Mouse (Mus musculus): Measurements from ENCODE around the gene Itsn1. TPM values are rescaled to one million over a fixed set of nuclear protein-coding genes. Genes with fewer than 3 reads are reported as not detected.

Itsn1 gene
- polyA plus RNA-seq, 1 experiment: 406 TPM

DNA sequence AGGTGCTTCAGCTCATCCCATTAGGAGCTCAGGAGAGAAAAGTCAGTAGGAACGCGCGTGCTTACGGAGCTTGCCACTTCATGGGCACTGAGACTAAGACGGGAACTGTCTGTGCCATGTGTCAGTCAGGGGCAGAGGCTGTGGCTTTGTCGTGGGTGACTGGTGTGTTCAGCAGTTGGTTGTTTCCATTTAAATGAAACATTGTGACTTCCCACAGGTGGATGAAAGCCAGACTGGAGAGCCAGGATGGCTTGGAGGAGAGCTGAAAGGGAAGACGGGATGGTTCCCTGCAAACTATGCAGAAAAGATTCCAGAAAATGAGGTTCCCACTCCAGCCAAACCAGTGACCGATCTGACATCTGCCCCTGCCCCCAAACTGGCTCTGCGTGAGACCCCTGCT lies 119.4 kb downstream of the Itsn1 start:
- no peak overlapping the region for H3K27ac ChIP-seq (ENCODE audit: insufficient read depth, low read depth, low read length)
- H3K4me3 ChIP-seq (ENCODE audit: insufficient read depth, low read depth, low read length): no peak overlapping the region
- 77% methylated on average over 9 of the region's 9 CpGs for WGBS
- peaks cover 30% of the 10 kb centered on the region for H3K4me1 ChIP-seq (ENCODE audit: control insufficient read depth, insufficient read depth, low read length)
- TF ChIP-seq POLR2A (IDR thresholded peaks at IDR 0.05; ENCODE audit: insufficient read depth, low read depth, low read length): no peak

DNA sequence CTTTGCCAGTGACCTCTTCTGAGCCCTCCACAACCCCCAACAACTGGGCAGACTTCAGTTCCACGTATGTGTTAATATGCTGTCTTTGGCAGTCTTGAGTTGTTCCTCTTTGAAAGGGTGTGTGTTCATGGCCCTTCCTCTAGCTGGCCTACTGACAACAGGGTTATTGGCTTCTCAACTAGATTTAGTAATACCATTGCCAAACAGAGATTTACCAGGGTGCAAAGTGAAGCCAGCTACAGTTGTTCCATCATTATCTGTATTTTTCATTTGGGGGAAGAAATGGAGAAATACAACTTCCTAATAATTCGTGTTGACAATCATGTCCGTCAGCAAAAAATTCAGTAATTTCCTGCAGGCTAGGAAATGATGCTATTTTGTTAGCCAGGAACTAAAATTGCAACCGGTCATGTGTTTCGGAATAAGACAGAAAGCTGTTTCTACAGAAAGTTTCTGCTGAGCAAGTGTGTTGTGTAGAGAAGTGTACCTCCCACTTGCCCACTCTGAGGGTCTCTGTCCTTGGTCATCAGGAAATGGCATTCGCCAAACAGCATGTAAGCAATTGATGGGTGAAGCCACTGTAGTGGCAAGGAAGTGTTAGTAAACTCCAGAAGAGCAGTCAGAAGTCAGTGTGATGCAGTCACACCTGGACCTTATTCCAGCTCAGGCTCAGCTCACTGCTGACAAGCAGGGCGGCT lies 120.0 kb downstream of the Itsn1 start:
- Histone ChIP-seq H3K4me3 (ENCODE audit: insufficient read depth, low read depth, low read length) (no peak overlapping the region), H3K4me1 (ENCODE audit: control insufficient read depth, insufficient read depth, low read length) (peaks cover 30% of the 10 kb centered on the region), H3K27ac (ENCODE audit: insufficient read depth, low read depth, low read length) (no peak overlapping the region)
- TF ChIP-seq POLR2A (IDR thresholded peaks at IDR 0.05; ENCODE audit: insufficient read depth, low read depth, low read length) (no peak), CTCF (IDR thresholded peaks at IDR 0.05; ENCODE audit: insufficient read depth, low read depth, low read length) (no peak)
- 86% methylated on average over 7 of the region's 7 CpGs for WGBS

DNA sequence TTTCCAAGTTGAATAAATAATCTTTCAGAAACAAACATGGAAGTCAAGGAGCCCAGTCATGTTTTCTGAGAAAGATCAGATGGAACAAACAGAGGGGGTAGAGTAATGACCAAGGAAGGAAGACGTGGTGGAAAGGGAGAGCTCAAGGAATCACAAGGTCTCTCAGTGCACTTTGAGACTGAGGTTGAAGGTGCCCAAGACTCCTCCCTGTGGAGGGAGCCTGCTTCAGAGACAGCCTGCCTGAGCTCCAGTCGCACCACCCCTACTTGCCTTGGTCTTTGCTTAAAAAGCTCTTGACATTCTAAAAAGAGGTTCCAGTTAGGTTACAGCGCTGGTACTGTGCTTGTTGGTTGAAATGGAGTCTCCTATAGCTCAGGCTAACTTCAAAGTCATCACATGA lies 121.1 kb downstream of the Itsn1 start:
- Histone ChIP-seq H3K4me1 (ENCODE audit: control insufficient read depth, insufficient read depth, low read length) (peaks cover 30% of the 10 kb centered on the region), H3K27ac (ENCODE audit: insufficient read depth, low read depth, low read length) (no peak overlapping the region), H3K4me3 (ENCODE audit: insufficient read depth, low read depth, low read length) (no peak overlapping the region)
- TF ChIP-seq CTCF (IDR thresholded peaks at IDR 0.05; ENCODE audit: insufficient read depth, low read depth, low read length) (no peak), POLR2A (IDR thresholded peaks at IDR 0.05; ENCODE audit: insufficient read depth, low read depth, low read length) (no peak)
- whole genome bisulfite sequencing: 96% methylated on average over 3 of the region's 3 CpGs

DNA sequence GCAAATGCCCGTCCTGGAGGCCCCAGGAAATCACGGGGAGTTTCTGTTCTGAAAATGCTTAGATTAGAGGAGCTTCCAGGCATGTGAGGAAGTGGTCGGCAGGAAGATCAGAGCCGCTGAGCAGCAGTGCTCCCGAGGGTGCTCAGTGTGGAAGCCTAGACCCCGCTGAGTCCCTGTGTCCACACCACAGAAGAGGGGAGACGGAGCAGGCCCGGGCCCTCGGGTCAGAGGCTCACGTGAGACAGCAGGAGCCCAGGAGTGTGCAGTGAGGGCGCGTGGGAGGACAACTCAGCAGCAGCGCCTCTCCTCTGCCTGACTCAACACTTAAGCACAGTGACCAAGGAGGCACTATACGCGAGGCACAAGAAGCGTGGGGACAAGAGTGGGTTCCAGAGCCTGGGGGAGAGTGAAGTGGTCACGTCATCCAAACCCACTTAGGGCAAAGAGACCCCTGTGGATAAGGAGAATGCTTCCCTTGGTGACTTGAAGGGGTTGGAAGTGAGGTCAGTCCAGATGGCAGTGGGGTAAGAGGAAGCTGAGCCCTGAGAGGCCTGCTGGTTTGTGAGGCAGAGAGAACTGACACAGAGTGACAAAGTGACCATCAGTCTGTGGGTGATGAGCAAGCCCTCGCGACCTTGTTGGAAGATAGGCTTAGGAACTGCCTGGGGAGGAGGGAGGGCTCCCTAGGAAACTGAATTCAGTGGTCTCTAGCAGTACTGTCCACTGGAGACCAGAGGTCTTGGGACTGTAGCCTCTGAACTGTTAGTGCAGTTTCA lies 122.6 kb downstream of the Itsn1 start:
- no peak for TF ChIP-seq CTCF (IDR thresholded peaks at IDR 0.05; ENCODE audit: insufficient read depth, low read depth, low read length)
- H3K4me1 ChIP-seq (ENCODE audit: control insufficient read depth, insufficient read depth, low read length): peaks cover 27% of the 10 kb centered on the region
- H3K27ac ChIP-seq (ENCODE audit: insufficient read depth, low read depth, low read length): no peak overlapping the region
- no peak overlapping the region for H3K4me3 ChIP-seq (ENCODE audit: insufficient read depth, low read depth, low read length)
- WGBS: 67% methylated on average over 19 of the region's 19 CpGs

DNA sequence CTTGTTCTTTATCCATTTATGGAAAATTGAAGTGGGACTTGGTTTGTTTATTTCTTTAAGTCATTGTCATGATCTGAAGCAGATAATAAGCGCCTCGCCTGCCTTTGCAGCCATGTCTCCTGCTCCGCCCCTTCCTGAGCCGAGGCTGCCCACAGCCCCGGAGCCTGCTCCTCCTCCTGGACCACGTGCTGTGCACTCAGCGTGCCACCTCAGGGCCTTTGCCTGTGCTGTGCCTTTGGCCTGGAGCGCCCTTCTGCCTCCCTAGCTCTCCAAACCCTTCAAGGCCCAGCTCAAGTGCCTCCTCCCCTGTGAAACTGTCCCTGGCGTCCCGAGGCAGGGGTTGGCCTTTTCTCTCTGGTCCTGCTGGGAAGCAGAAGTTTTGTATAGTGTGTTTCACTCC lies 123.7 kb downstream of the Itsn1 start:
- Histone ChIP-seq H3K27ac (ENCODE audit: insufficient read depth, low read depth, low read length) (no peak overlapping the region), H3K4me3 (ENCODE audit: insufficient read depth, low read depth, low read length) (no peak overlapping the region), H3K4me1 (ENCODE audit: control insufficient read depth, insufficient read depth, low read length) (peaks cover 22% of the 10 kb centered on the region)
- TF ChIP-seq POLR2A (IDR thresholded peaks at IDR 0.05; ENCODE audit: insufficient read depth, low read depth, low read length) (no peak), CTCF (IDR thresholded peaks at IDR 0.05; ENCODE audit: insufficient read depth, low read depth, low read length) (no peak)
- 82% methylated on average over 10 of the region's 10 CpGs for WGBS

DNA sequence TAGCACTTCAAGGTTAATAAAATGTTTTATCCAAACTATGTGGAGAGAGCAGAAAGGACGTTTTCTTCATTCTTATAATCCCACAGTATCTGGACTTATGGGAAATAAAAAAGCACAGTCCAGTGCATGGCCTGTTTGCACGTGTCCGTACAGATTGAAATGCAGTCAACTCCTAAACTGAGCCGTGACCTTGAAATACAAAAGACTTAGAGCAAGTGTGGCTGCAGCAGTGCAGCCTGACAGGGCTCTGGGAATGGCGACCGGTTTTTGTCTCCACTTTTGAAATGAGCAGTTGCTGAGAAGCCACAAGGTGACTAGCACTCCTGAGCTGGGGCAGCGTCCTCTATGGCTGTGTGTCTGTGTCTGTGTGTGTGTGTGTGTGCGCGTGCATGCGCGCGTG lies 124.1 kb downstream of the Itsn1 start:
- H3K4me1 ChIP-seq (ENCODE audit: control insufficient read depth, insufficient read depth, low read length): peaks cover 19% of the 10 kb centered on the region
- 93% methylated on average over 12 of the region's 12 CpGs for WGBS
- no peak overlapping the region for H3K4me3 ChIP-seq (ENCODE audit: insufficient read depth, low read depth, low read length)
- H3K27ac ChIP-seq (ENCODE audit: insufficient read depth, low read depth, low read length): no peak overlapping the region
- no peak for TF ChIP-seq POLR2A (IDR thresholded peaks at IDR 0.05; ENCODE audit: insufficient read depth, low read depth, low read length)
- no peak for TF ChIP-seq CTCF (IDR thresholded peaks at IDR 0.05; ENCODE audit: insufficient read depth, low read depth, low read length)

DNA sequence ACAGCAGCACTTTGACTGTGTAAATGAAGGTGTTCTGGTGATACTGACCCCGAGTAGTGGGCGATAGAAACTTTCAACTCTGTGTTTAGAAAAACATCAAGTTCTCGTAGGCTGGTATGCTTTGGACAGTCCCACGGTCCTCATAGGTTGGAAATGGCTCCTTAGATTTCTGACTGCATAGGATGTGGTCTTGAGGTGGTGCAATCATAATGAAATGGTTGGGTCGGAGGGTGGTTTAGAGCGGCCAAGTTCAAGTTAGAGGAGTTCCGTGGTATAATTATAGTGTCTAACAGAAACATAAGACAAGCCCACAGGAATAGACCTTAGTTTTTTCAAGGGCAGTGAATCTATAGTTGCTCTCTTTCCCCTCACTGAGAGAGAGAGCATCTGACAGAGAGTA lies 129.6 kb downstream of the Itsn1 start:
- WGBS: 84% methylated on average over 7 of the region's 7 CpGs
- Histone ChIP-seq H3K4me3 (ENCODE audit: insufficient read depth, low read depth, low read length) (no peak overlapping the region), H3K4me1 (ENCODE audit: control insufficient read depth, insufficient read depth, low read length) (peaks cover 28% of the 10 kb centered on the region), H3K27ac (ENCODE audit: insufficient read depth, low read depth, low read length) (no peak overlapping the region)
- no peak for TF ChIP-seq CTCF (IDR thresholded peaks at IDR 0.05; ENCODE audit: insufficient read depth, low read depth, low read length)
- no peak for TF ChIP-seq POLR2A (IDR thresholded peaks at IDR 0.05; ENCODE audit: insufficient read depth, low read depth, low read length)

DNA sequence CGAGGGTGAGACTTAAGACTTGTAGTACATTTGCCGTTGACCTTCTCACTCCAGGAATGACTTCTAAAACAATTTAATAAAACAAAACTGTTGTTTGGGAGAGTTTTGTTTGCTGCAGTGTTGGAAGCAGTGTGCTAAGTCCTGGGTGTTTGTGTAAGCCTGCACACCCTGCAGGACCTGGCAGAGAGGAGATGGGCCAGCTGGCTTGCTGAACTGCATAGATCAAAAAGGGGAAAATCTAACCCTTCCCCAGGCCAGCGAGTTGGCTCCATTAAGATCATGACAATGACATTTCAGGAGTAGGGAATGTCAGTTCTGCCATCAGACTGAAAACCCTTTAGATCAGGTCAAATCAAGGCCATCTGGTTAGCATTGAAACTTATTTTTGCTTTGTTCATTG lies 130.1 kb downstream of the Itsn1 start:
- no peak for TF ChIP-seq POLR2A (IDR thresholded peaks at IDR 0.05; ENCODE audit: insufficient read depth, low read depth, low read length)
- TF ChIP-seq CTCF (IDR thresholded peaks at IDR 0.05; ENCODE audit: insufficient read depth, low read depth, low read length): no peak
- H3K4me3 ChIP-seq (ENCODE audit: insufficient read depth, low read depth, low read length): no peak overlapping the region
- peaks cover 28% of the 10 kb centered on the region for H3K4me1 ChIP-seq (ENCODE audit: control insufficient read depth, insufficient read depth, low read length)
- H3K27ac ChIP-seq (ENCODE audit: insufficient read depth, low read depth, low read length): no peak overlapping the region
- WGBS: 68% methylated on average over 3 of the region's 3 CpGs

DNA sequence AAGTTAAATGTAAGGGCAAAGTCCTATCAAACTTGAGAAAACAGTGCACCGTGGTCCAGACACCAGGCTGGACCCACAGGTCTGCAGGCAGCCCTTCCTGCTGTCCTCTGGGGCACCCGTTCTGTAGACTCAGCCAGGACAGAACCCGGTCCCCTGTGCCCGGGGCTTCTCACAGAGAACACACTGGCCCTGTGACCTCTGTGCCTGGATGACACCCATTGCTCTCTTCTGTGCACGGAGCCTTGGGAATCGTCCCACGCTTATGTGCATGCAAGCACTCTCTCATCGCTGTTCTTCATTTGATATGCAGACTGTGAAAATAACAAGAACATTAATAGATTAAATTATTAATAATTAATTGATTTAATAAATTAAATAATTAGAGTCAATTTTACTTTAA lies 130.9 kb downstream of the Itsn1 start:
- H3K4me3 ChIP-seq (ENCODE audit: insufficient read depth, low read depth, low read length): no peak overlapping the region
- no peak for TF ChIP-seq CTCF (IDR thresholded peaks at IDR 0.05; ENCODE audit: insufficient read depth, low read depth, low read length)
- no peak for TF ChIP-seq POLR2A (IDR thresholded peaks at IDR 0.05; ENCODE audit: insufficient read depth, low read depth, low read length)
- 81% methylated on average over 8 of the region's 8 CpGs for WGBS
- no peak overlapping the region for H3K27ac ChIP-seq (ENCODE audit: insufficient read depth, low read depth, low read length)
- H3K4me1 ChIP-seq (ENCODE audit: control insufficient read depth, insufficient read depth, low read length): peaks cover 28% of the 10 kb centered on the region
